Mouse (Mus musculus) liver, embryonic 14.5 days (tissue): ENCODE measurements around the gene Nptn.

Source experiments
- CTCF ChIP-seq: IDR thresholded peaks from 2 replicates; pipeline ENCODE4 v1.5.1; 2016; ENCODE audit warnings: antibody characterized with exemption, low read depth, control low read depth
- EP300 ChIP-seq: IDR thresholded peaks from 2 replicates; pipeline ENCODE4 v1.6.1; 2016; ENCODE audit warnings: antibody characterized with exemption, low read depth

GRCm38 (mm10) chr9:58555685-58556414 lies 26.2 kb upstream of the Nptn start:
- TF ChIP-seq CTCF (no peak), EP300 (no peak)
